Mouse (Mus musculus) left cerebral cortex, adult 8-10 months (tissue): Measurements from ENCODE around the gene Fbxo34. TPM values are rescaled to one million over a fixed set of nuclear protein-coding genes. Genes with fewer than 3 reads are reported as not detected.
"Not testable (repeated sequence)": the region's sequence is repeated elsewhere in the genome, so short reads cannot be mapped to it uniquely, and the experiment has no call there.

Experiments used
- DNase-seq, 2 experiments: peaks; one replicate each; pipeline ENCODE4 v3.0.0; 2022; ENCODE audit warnings: low spot score in 2 of 2
- total RNA-seq, 4 experiments: library from RNA; stranded (reverse); gene quantifications; 2 replicates each; pipeline ENCODE4 v1.2.4; 2022

Fbxo34 gene
- total RNA-seq = 100 to 1,000 TPM in 1 of 4 experiments, 10 to 100 TPM in 3; 80.4 to 102 (median 92.3) TPM

- DNase-seq = not testable (repeated sequence)
Observed at GRCm38 (mm10) chr14:47450121-47450520, at the start of gene Fbxo34. Fbxo34 (plus strand) TSS chr14:47450421.

GRCm38 (mm10) chr14:47402735-47403134 lies 47.5 kb upstream of the Fbxo34 start:
- DNase-seq = no peak

- no peak for DNase-seq
Observed at GRCm38 (mm10) chr14:47406000-47406399, 44.2 kb upstream of the Fbxo34 start.

GRCm38 (mm10) chr14:47417346-47417745 lies 32.9 kb upstream of the Fbxo34 start:
- DNase-seq = no peak

- peak; percentile 78 to 82 for DNase-seq
Observed at GRCm38 (mm10) chr14:47417775-47418665, 32.2 kb upstream of the Fbxo34 start, which contains the start of gene Dlgap5. Dlgap5 (minus strand) TSS chr14:47418407.

GRCm38 (mm10) chr14:47418666-47418991 lies 31.6 kb upstream of the Fbxo34 start:
- DNase-seq = no peak

GRCm38 (mm10) chr14:47419034-47419625 lies 31.1 kb upstream of the Fbxo34 start:
- DNase-seq = no peak

GRCm38 (mm10) chr14:47419723-47420276 lies 30.4 kb upstream of the Fbxo34 start:
- DNase-seq = no peak

GRCm38 (mm10) chr14:47421606-47422005 lies 28.6 kb upstream of the Fbxo34 start:
- no peak for DNase-seq

GRCm38 (mm10) chr14:47422466-47422865 lies 27.8 kb upstream of the Fbxo34 start:
- no peak for DNase-seq

GRCm38 (mm10) chr14:47432987-47433386 lies 17.2 kb upstream of the Fbxo34 start:
- no peak for DNase-seq

- DNase-seq = no peak
Observed at GRCm38 (mm10) chr14:47438947-47439346, 11.3 kb upstream of the Fbxo34 start.

GRCm38 (mm10) chr14:47444907-47445306 lies 5.3 kb upstream of the Fbxo34 start:
- no peak for DNase-seq

- DNase-seq = no peak
Observed at GRCm38 (mm10) chr14:47445331-47446095, 4.7 kb upstream of the Fbxo34 start.

- DNase-seq = no peak
Observed at GRCm38 (mm10) chr14:47459556-47459955, 9.3 kb downstream of the Fbxo34 start.

- DNase-seq = no peak
Observed at GRCm38 (mm10) chr14:47461997-47462396, 11.8 kb downstream of the Fbxo34 start.

- DNase-seq = no peak
Observed at GRCm38 (mm10) chr14:47462453-47462852, 12.2 kb downstream of the Fbxo34 start.

- no peak for DNase-seq
Observed at GRCm38 (mm10) chr14:47462877-47463460, 12.7 kb downstream of the Fbxo34 start.

GRCm38 (mm10) chr14:47464426-47464825 lies 14.2 kb downstream of the Fbxo34 start:
- no peak for DNase-seq

- no peak for DNase-seq
Observed at GRCm38 (mm10) chr14:47465468-47466175, 15.4 kb downstream of the Fbxo34 start.

- peak; percentile 94 to 95 for DNase-seq
Observed at GRCm38 (mm10) chr14:47472359-47472742, 22.1 kb downstream of the Fbxo34 start.
